Mouse (Mus musculus): ENCODE data around the gene Fzd2.

DNA sequence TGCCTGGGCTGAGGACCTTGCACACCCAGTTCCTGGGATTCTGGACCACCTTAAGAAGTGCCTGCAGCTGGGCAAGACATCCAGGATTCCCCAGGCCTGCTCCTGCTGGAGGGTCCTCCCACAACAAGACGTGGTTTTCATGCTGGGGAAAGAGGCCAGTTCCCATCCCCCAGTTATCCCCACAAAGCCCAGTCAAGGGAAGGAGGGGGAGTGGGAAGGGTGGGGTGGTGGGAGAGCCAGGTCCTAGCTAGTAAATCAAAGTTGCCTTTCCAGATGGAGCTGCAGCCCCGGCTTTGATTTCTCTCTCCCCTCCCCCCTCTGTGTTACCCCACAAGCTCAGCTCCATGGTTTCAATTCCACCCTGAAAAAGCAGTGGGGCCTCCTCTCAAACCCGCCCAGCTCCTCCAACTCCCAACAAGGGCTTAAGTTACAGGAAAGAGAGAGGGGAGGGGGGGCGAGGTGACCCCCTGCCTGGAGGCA is 8.8 kb upstream of the Fzd2 start:
- TF ChIP-seq GABPA (IDR thresholded peaks at IDR 0.05; ENCODE audit: low read depth, low read length) (no peak), ZKSCAN1 (IDR thresholded peaks at IDR 0.05; ENCODE audit: low read depth, low read length) (no peak), CTCF (IDR thresholded peaks at IDR 0.05 in 2 of 3, conservative IDR thresholded peaks at IDR 0.05 in 1 of 3; ENCODE audit: control insufficient read depth in 1 of 3, insufficient read depth in 1 of 3, low read depth in 2 of 3, low read length in 3 of 3, poor library complexity in 1 of 3, severe bottlenecking in 1 of 3) (no peak), ZC3H11A (IDR thresholded peaks at IDR 0.05; ENCODE audit: low read depth, low read length) (no peak), BHLHE40 (IDR thresholded peaks at IDR 0.05; ENCODE audit: borderline replicate concordance, low read depth, low read length) (no peak), USF1 (IDR thresholded peaks at IDR 0.05; ENCODE audit: low read depth, low read length) (no peak), GATA1 (IDR thresholded peaks at IDR 0.05; ENCODE audit: low read depth, low read length) (no peak), MEF2A (IDR thresholded peaks at IDR 0.05; ENCODE audit: extremely low read depth, insufficient replicate concordance, low read depth, low read length, poor library complexity, severe bottlenecking) (no peak), EP300 (IDR thresholded peaks at IDR 0.05; ENCODE audit: low read depth in 1 of 2, low read length in 2 of 2) (no peak), POLR2A (IDR thresholded peaks at IDR 0.05; ENCODE audit: control insufficient read depth in 1 of 2, insufficient read depth in 1 of 2, low read depth in 1 of 2, low read length in 2 of 2, poor library complexity in 1 of 2) (no peak), CHD1 (IDR thresholded peaks at IDR 0.05; ENCODE audit: low read depth, low read length) (no peak), USF2 (IDR thresholded peaks at IDR 0.05; ENCODE audit: borderline replicate concordance in 1 of 2, insufficient read depth in 1 of 2, low read depth in 1 of 2, low read length in 2 of 2) (no peak)

Data from MEL (cell line).